ENCODE assay signal across 29 mouse cellular contexts in the genomic region with DNA sequence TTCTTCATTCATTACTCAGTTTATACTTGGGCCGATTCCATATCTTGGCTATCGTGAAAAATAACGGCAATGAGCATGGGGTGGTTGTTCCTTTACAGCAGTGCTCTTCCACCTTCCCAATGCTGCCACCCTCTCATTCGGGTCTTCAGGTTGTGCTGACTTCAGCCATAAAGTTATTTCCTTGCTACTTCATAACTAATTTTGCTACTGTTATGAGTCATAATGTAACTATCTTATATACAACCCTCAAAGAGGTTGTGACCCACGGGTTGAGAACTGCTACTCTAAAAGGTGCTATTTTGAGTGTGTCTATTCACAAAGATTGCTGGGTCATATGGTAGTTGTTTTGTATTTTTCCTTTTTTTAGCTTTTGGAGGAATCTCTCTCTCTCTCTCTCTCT. TPM values are rescaled to one million over a fixed set of nuclear protein-coding genes. Genes with fewer than 3 reads are reported as not detected.
DNase-seq lines count a peak whose midpoint lies in the region; ATAC-seq and TF ChIP-seq lines count a peak whose summit lies in the region.
"Had no signal": no experiment of that assay in that cellular context is flagged by ENCODE, and none has a peak within 500 bp of the region (broad histone marks: within the 10 kb centered on the region; RNA-seq: fewer than 3 reads in every experiment).

No protein-coding gene starts in this region.

- dilution Hi-C loops in CH12.LX (cut with MboI; ENCODE audit: extremely low pct_ligation_motif_present, extremely low pct_unique_long_range_greater_than_20kb, low sequenced_read_pairs): no loop called here

- 90% methylated on average over 5 of the region's 5 CpGs for WGBS in midbrain, embryonic 10.5 days
- 95% methylated on average over 5 of the region's 5 CpGs for WGBS in midbrain, embryonic 16.5 days

- in situ Hi-C loops in CH12.LX (cut with MboI; ENCODE audit: low pct_ligation_motif_present, low pct_unique_long_range_greater_than_20kb, low sequenced_read_pairs): no loop called here

- H3K9me3 ChIP-seq in midbrain, embryonic 10.5 days (replicated peaks): no peaks in the 10 kb centered on the region
- H3K9me3 ChIP-seq in midbrain, embryonic 16.5 days (replicated peaks; ENCODE audit: control insufficient read depth, low read length, poor library complexity, severe bottlenecking): no peaks in the 10 kb centered on the region
- H3K9me3 ChIP-seq in CH12.LX (replicated peaks; ENCODE audit: low read length): no peaks in the 10 kb centered on the region
- H3K9me3 ChIP-seq: embryonic facial prominence, embryonic 10.5 days; embryonic facial prominence, embryonic 13.5 days; forebrain, embryonic 12.5 days; forebrain, embryonic 15.5 days; heart, embryonic 12.5 days; heart, embryonic 15.5 days; hindbrain, embryonic 10.5 days; hindbrain, embryonic 13.5 days had no signal

- peaks cover 13% of the 10 kb centered on the region for H3K36me3 ChIP-seq in midbrain, embryonic 10.5 days
- no peaks in the 10 kb centered on the region; the same call in 1 of the 2 replicates for H3K36me3 ChIP-seq in midbrain, embryonic 16.5 days (ENCODE audit: control insufficient read depth, insufficient read depth, low read length)
- H3K36me3 ChIP-seq in CH12.LX (replicated peaks in 1 of 2; ENCODE audit: control insufficient read depth in 1 of 2, insufficient read depth in 1 of 2, low read length in 1 of 2): peaks cover 4 to 58% of the 10 kb centered on the region in 2 experiments

- no peak for TF ChIP-seq RAD21 in CH12.LX (IDR thresholded peaks at IDR 0.05; ENCODE audit: low read depth, low read length)

- H3K27ac ChIP-seq in midbrain, embryonic 10.5 days (replicated peaks): no peak overlapping the region
- no peak overlapping the region for H3K27ac ChIP-seq in midbrain, embryonic 16.5 days (ENCODE audit: low read length)
- H3K27ac ChIP-seq in CH12.LX (ENCODE audit: insufficient read depth, low read depth): no peak overlapping the region
- H3K27ac ChIP-seq: embryonic facial prominence, embryonic 10.5 days; embryonic facial prominence, embryonic 13.5 days; forebrain, embryonic 12.5 days; forebrain, embryonic 15.5 days; heart, embryonic 15.5 days; hindbrain, embryonic 10.5 days; hindbrain, embryonic 13.5 days had no signal

- ATAC-seq in midbrain, embryonic 16.5 days: no peak
- peak; percentile 84 for ATAC-seq in inflammation-experienced regulatory T-cells, adult 6 months
- ATAC-seq: forebrain, embryonic 15.5 days; hindbrain, embryonic 16.5 days; intestine, postnatal 0 days had no signal

- H3K27me3 ChIP-seq in midbrain, embryonic 10.5 days (ENCODE audit: low read depth, poor library complexity, severe bottlenecking): no peaks in the 10 kb centered on the region
- H3K27me3 ChIP-seq in midbrain, embryonic 16.5 days (ENCODE audit: control insufficient read depth, insufficient read depth, low read depth, low read length): no peaks in the 10 kb centered on the region
- no peaks in the 10 kb centered on the region for H3K27me3 ChIP-seq in CH12.LX (replicated peaks)
- H3K27me3 ChIP-seq: embryonic facial prominence, embryonic 13.5 days; forebrain, embryonic 12.5 days; forebrain, embryonic 15.5 days; heart, embryonic 12.5 days; heart, embryonic 15.5 days; hindbrain, embryonic 13.5 days had no signal

- TF ChIP-seq CTCF in CH12.LX (conservative IDR thresholded peaks at IDR 0.05 in 1 of 2, IDR thresholded peaks at IDR 0.05 in 1 of 2; ENCODE audit: low read depth in 2 of 2, low read length in 2 of 2): no peak

- 0 out of 2 replicates have a peak, but pooled peaks have one; percentile 37 for TF ChIP-seq EP300 in CH12.LX (IDR thresholded peaks at IDR 0.05; ENCODE audit: low read length)

- peaks cover 16% of the 10 kb centered on the region for H3K79me2 ChIP-seq in CH12.LX (replicated peaks; ENCODE audit: control insufficient read depth, extremely low read depth, insufficient read depth, poor library complexity, severe bottlenecking)

- TF ChIP-seq POLR2A in CH12.LX (IDR thresholded peaks at IDR 0.05; ENCODE audit: low read depth, low read length): no peak

- peak; percentile 3 for DNase-seq in midbrain, embryonic 10.5 days (ENCODE audit: low spot score)
- DNase-seq in CH12.LX (ENCODE audit: extremely low read depth): no peak
- DNase-seq in cerebellum, postnatal 14 days: no peak
- no peak for DNase-seq in frontal cortex, postnatal 36 days (ENCODE audit: low spot score in 2 of 2)
- no peak for DNase-seq in thymus, postnatal 10 days (ENCODE audit: low spot score in 2 of 2)
- DNase-seq: adrenal gland, adult 8-10 months; adrenal gland, postnatal 25 days; B cell, adult 2 months; cerebellum, adult 18-20 months; cerebellum, adult 9-10 months; cerebellum, postnatal 36 days; embryo, embryonic 11 days; gastrocnemius, postnatal 10 days; heart, adult 18-20 months; heart, postnatal 10 days; heart, postnatal 36 days had no signal

- no peaks in the 10 kb centered on the region for H3K4me1 ChIP-seq in midbrain, embryonic 10.5 days
- no peaks in the 10 kb centered on the region for H3K4me1 ChIP-seq in midbrain, embryonic 16.5 days (ENCODE audit: control insufficient read depth, insufficient read depth, low read length)
- peaks cover 0 to 30% of the 10 kb centered on the region in 2 experiments; a peak in 2 of 4 replicates for H3K4me1 ChIP-seq in CH12.LX (ENCODE audit: control insufficient read depth in 1 of 2, insufficient read depth in 2 of 2)
- H3K4me1 ChIP-seq: embryonic facial prominence, embryonic 10.5 days; embryonic facial prominence, embryonic 13.5 days; forebrain, embryonic 12.5 days; forebrain, embryonic 15.5 days; hindbrain, embryonic 10.5 days; hindbrain, embryonic 13.5 days had no signal

- no peak overlapping the region for H3K9ac ChIP-seq in midbrain, embryonic 16.5 days (ENCODE audit: low read depth, low read length)
- no peak overlapping the region for H3K9ac ChIP-seq in CH12.LX (ENCODE audit: insufficient read depth, low read depth)
- H3K9ac ChIP-seq: embryonic facial prominence, embryonic 13.5 days; forebrain, embryonic 12.5 days; forebrain, embryonic 15.5 days; heart, embryonic 12.5 days; heart, embryonic 15.5 days; hindbrain, embryonic 13.5 days had no signal

- no peak overlapping the region for H3K4me3 ChIP-seq in midbrain, embryonic 10.5 days
- H3K4me3 ChIP-seq in midbrain, embryonic 16.5 days (ENCODE audit: low read depth, low read length): no peak overlapping the region
- no peak overlapping the region for H3K4me3 ChIP-seq in CH12.LX (replicated peaks in 1 of 3; ENCODE audit: low read depth in 2 of 3, low read length in 2 of 3, poor library complexity in 1 of 3)
- H3K4me3 ChIP-seq: embryonic facial prominence, embryonic 10.5 days; embryonic facial prominence, embryonic 13.5 days; erythroblast, embryonic 14.5 days; forebrain, embryonic 12.5 days; forebrain, embryonic 15.5 days; heart, embryonic 12.5 days; heart, embryonic 15.5 days; hindbrain, embryonic 10.5 days; hindbrain, embryonic 13.5 days had no signal

- H3K4me2 ChIP-seq in midbrain, embryonic 16.5 days (ENCODE audit: low read length): no peak overlapping the region
- H3K4me2 ChIP-seq in CH12.LX (ENCODE audit: insufficient read depth, low read depth, poor library complexity, severe bottlenecking): no peak overlapping the region
- H3K4me2 ChIP-seq: embryonic facial prominence, embryonic 13.5 days; forebrain, embryonic 12.5 days; forebrain, embryonic 15.5 days; heart, embryonic 12.5 days; heart, embryonic 15.5 days; hindbrain, embryonic 13.5 days had no signal

TF ChIP-seq in CH12.LX, 34 proteins besides CTCF, POLR2A, EP300 and RAD21:
- TF ChIP-seq IRF4 (IDR thresholded peaks at IDR 0.05; ENCODE audit: low read depth, low read length) (peak; percentile 61; the same call in 1 of the 2 replicates), SMC3 (IDR thresholded peaks at IDR 0.05; ENCODE audit: low read depth, low read length) (no peak), JUND (conservative IDR thresholded peaks at IDR 0.05; ENCODE audit: low read depth, low read length) (peak; percentile 80), JUN (IDR thresholded peaks at IDR 0.05; ENCODE audit: insufficient read depth, low read depth, low read length) (peak; percentile 25; the same call in 1 of the 2 replicates)

RNA-seq across cellular contexts. Expression of gene Ube2f, which starts 9.7 kb away (rescaled TPM):
- 87.8 and 92.1 TPM in 2 replicates for polyA plus RNA-seq in midbrain, embryonic 10.5 days (2016; fragmentation: Nextera tagmentation; extraction: Ambion mirVana)
- 57.0 and 59.6 TPM in 2 replicates for polyA plus RNA-seq in midbrain, embryonic 16.5 days (2015; fragmentation: Nextera tagmentation; extraction: Ambion mirVana)
- total RNA-seq in CH12.LX (2012; rRNA removed): 30.3 and 35.6 TPM in 2 replicates
- 58.1 and 58.8 TPM in 2 replicates for total RNA-seq in CH12.LX (2014; rRNA removed)
- 69.3 and 70.5 TPM in 2 replicates for polyA plus RNA-seq in CH12.LX (2012; ENCODE audit: insufficient read length, low read depth)
- 100 to 1,000 TPM in 2 of 3 experiments, 10 to 100 TPM in 1; 86.0 to 104 (median 100) TPM for polyA plus RNA-seq in inflammation-experienced regulatory T-cells, adult 6 months (2017; shearing (Covaris generic))

RNA-seq across cellular contexts. Expression of gene Scly, which starts 38.3 kb away (rescaled TPM):
- 17.3 and 18.6 TPM in 2 replicates for polyA plus RNA-seq in midbrain, embryonic 10.5 days (2016; fragmentation: Nextera tagmentation; extraction: Ambion mirVana)
- polyA plus RNA-seq in midbrain, embryonic 16.5 days (2015; fragmentation: Nextera tagmentation; extraction: Ambion mirVana): 11.2 and 12.1 TPM in 2 replicates
- total RNA-seq in CH12.LX (2012; rRNA removed) (25.6 and 31.9 TPM in 2 replicates), CH12.LX (2014; rRNA removed) (15.8 and 21.3 TPM in 2 replicates)
- polyA plus RNA-seq in CH12.LX (2012; ENCODE audit: insufficient read length, low read depth): 66.6 and 71.2 TPM in 2 replicates
- 10 to 100 TPM; 64.1 to 75.8 (median 73.6) TPM for polyA plus RNA-seq in inflammation-experienced regulatory T-cells, adult 6 months (2017; shearing (Covaris generic))
